Mouse (Mus musculus) spleen, adult 2 months (tissue): Measurements from ENCODE around the gene Nemf.
A peak's percentile ranks its signal among the peaks of the same experiment; 100 is the strongest.

ENCODE experiments used
- CTCF ChIP-seq: fragments of 200-500 bp; IDR thresholded peaks from 2 replicates; pipeline ENCODE4 v1.5.1; 2011; ENCODE audit warnings: mild to moderate bottlenecking, inconsistent platforms; ENCODE audit not compliant: insufficient read depth, insufficient read length, insufficient replicate concordance; ENCODE audit errors: extremely low read depth
- POLR2A ChIP-seq: fragments of 200-500 bp; IDR thresholded peaks from 2 replicates; pipeline ENCODE4 v1.6.1; 2011; ENCODE audit warnings: low read depth, low read length, inconsistent platforms

DNA sequence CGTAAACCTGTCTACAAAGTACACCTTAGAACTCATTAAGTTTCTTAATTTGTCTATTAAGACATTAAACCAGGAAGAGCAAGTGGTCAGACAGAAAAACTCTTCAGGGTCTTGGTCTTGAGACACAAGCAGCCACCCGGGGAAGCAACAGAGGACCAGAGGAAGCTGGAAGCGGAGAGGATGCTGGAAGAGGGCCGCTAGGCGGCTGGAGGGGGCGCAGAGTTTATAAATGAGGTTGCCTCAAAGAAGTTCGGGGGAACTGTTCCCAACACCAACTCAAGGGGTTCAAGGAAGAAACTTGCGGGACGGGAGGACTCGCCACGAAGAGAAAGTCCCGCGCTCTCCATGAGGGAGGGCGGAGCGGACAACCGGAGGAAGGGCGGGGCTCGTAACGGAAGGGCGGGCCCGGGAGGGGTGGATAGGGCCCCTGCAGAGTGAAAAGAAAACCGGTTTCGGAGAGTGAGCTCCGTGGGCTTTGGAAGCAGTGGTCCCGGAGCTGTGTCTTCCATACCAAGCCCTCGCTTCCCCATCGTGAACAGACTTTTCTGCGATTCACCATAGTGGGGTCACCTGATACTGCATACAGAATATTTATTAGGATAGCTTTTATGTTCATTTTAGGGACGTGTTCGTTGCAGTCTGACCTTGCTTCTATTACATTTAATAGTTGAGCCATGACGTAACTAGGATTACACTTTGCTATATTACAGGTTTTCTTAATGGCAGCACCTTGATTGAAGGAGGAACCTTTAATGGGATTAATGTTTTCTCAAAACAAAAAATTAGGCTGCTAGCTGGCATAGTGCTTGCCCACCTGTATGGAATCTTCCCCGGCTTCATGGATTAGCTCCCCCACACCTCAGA is 7.2 kb upstream of the Nemf start:
- TF ChIP-seq CTCF (no peak), POLR2A (peak; percentile 56; the same call in 1 of the 2 replicates)
